Mouse (Mus musculus) cortical plate, adult 2 months (tissue): ENCODE measurements around the gene Spsb4.

Experiments
- CTCF ChIP-seq: fragments of 200-500 bp; IDR thresholded peaks from 2 replicates; pipeline ENCODE4 v1.5.1; 2011; ENCODE audit warnings: mild to moderate bottlenecking, control low read depth, low read length; ENCODE audit not compliant: insufficient read depth; ENCODE audit errors: extremely low read depth
- POLR2A ChIP-seq: fragments of 200-500 bp; IDR thresholded peaks from 2 replicates; pipeline ENCODE4 v1.6.1; 2011; ENCODE audit warnings: mild to moderate bottlenecking, low read length, control low read depth; ENCODE audit not compliant: insufficient read depth; ENCODE audit errors: extremely low read depth

- TF ChIP-seq CTCF (no peak), POLR2A (no peak)
These were observed 85.9 kb downstream of the Spsb4 start for GRCm38 (mm10) chr9:96932751-96933150.
